Mouse (Mus musculus) urinary bladder, postnatal 36 days (tissue): Measurements from ENCODE around the gene Auts2.

Experiments used
- DNase-seq, 2 experiments: peaks; one replicate each; pipeline ENCODE4 v3.0.0; 2022; ENCODE audit warnings: low spot score in 2 of 2, mixed read lengths in 1 of 2

The Auts2 gene

GRCm38 (mm10) chr5:132450071-132450470, 93.1 kb downstream of the Auts2 start:
- DNase-seq, result no peak

DNA sequence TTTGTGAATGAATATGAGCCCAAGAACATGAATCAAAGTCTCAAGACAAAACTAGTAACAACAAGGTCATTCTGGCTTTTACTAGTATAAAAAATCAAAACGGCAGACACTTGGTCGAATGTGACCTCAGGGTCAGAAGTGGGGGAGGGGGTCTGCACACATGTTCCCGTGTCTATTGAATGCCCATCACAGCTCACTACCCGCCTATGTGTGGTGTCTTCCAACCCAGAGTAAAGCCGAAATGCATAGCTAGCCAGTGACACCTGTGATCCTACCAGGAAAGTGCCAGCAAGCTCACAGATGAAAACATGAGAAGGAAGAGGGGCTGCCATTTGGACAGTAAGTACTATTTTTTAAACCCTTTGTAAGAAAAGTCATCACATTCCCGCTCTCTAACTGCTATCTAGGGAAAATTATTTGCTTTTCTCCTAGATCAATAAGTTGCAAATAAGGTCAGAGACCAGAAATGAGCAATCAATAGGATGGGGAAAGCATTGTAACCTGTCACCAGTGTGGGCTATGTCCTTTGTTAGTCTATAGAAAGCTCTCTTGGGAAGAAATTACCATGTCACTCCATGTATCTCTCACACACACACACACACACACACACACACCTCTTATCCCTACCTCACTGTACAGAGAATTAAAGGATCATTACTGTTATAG, 94.6 kb downstream of the Auts2 start:
- no peak for DNase-seq

DNA sequence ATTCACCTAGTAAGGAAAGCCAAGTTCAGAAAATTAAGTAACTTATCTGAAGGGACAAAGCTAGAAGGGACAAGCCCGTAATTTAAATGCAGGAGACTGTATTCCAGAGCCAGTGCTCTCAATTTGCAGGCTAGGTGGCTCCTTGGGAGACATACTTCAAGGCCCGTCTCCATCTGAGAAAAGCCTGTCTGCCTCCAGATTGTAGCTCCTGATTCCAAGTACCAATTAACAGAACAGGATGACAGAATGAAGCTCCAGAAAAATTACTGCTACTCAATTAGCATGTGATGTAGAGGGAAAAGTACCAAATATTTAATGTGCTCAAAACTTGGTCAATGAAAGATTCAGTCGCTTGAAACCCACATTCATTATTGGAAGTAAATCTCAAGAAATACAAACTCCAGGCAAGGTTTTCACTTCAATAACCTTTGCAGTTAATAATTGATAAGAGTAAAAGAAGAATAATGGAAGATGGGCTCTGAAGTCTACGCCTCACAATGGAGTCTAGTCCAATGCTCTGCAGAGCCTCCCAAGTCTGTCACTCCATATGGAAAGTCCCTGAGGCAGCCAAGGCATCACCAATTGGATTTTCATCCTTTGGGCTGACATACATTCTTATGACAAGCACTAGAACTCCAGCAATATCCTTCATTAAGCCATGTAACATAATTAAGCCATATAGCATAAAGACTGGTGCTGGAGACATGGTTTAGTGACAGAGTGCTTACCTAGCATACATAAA, 97.8 kb downstream of the Auts2 start:
- DNase-seq, result no peak

DNA sequence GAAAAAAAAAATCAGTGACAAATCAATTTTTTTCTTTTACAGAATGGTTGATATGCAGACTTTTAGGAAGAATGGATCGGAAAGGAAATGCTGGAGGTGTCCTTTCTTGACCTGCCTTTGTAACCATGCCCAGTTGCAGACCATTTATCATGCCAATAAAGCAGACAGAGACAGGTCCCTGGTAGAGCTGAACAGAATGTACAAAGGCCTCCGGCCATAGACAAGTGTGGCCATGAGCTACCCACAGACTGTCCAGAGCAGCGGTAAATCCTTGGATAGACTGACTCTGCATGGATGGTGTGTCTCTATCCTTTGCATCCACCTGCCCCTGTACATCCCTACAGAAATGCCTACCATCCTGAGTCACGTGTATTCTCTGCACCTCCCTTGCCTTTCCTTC, 100.2 kb downstream of the Auts2 start:
- no peak for DNase-seq

- no peak for DNase-seq
Observed at GRCm38 (mm10) chr5:132438414-132438813, 104.7 kb downstream of the Auts2 start.

- DNase-seq, result no peak
Observed at GRCm38 (mm10) chr5:132437994-132438393, 105.2 kb downstream of the Auts2 start.

- DNase-seq, result no peak
Observed at GRCm38 (mm10) chr5:132437478-132437877, 105.7 kb downstream of the Auts2 start.

DNA sequence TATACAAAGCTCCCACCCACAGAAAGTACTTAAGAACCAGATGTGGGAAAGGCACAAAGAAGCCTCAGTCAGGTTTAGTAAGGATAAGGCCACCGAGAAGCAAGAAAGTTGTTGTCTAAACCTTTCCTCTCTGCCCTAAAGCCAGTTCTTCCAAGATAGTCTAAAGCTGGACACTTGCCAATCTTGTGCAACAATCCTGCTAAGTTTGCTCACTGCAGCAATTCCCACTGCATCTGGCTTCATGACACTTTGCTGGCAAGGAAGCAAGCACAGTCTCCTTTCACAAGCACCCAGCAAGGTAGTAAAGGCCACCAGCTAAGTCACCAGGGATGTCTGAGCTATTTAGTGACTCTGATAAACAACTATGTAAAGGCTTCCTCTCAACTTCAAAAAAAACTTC, 106.2 kb downstream of the Auts2 start:
- DNase-seq, result peak; percentile 9 to 64

DNA sequence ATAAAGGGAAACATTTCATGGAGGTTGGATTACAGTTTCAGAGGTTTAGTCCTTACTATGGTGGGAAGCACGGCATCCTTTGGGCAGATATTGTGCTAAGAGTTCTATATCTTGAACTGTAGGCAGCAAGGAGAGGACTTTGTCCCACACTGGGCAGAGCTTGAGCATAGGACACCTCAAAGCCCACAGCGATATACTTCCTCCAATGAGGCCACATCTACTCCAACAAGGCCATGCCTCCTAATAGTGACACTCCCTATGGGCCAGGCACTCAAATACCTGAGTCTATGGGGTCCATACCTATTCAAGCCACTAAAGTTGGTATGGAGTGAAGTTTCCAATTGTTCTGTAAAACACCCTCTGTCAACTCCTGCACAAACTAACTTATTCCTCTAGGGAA, 106.7 kb downstream of the Auts2 start:
- DNase-seq, result no peak

GRCm38 (mm10) chr5:132435401-132435800, 107.7 kb downstream of the Auts2 start:
- DNase-seq, result no peak

GRCm38 (mm10) chr5:132433377-132434115, 109.6 kb downstream of the Auts2 start:
- DNase-seq, result no peak

- DNase-seq, result no peak
Observed at GRCm38 (mm10) chr5:132429363-132429762, 113.8 kb downstream of the Auts2 start.

- no peak for DNase-seq
Observed at GRCm38 (mm10) chr5:132426342-132426741, 116.8 kb downstream of the Auts2 start.

- no peak for DNase-seq
Observed at GRCm38 (mm10) chr5:132425792-132426309, 117.3 kb downstream of the Auts2 start.

- DNase-seq, result no peak
Observed at GRCm38 (mm10) chr5:132410338-132410852, 132.7 kb downstream of the Auts2 start.

- no peak for DNase-seq
Observed at GRCm38 (mm10) chr5:132408892-132409575, 134.1 kb downstream of the Auts2 start.

GRCm38 (mm10) chr5:132400556-132400955, 142.6 kb downstream of the Auts2 start:
- no peak for DNase-seq

DNA sequence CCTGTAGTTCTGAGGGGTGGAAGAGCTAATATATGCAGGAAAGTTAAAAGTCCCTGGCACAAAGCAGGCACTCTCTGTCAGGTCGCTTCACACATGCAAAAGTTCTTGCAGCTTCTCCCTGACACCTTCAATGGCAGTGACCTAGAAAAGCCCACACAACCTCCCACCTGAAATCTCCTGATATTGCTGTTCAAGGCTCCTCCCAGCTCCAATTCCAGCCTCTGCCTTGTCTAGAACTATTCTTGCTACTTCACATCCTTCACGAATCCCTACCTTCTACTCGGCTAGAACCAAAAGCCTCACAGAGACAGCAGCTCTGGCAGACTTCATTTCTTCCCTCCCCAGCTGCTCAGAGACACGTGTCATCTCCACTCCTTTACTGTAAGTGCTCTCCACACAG, 143.7 kb downstream of the Auts2 start:
- DNase-seq, result no peak

GRCm38 (mm10) chr5:132395922-132396321, 147.2 kb downstream of the Auts2 start:
- no peak for DNase-seq

GRCm38 (mm10) chr5:132394800-132395575, 148.2 kb downstream of the Auts2 start:
- no peak for DNase-seq
